Mouse (Mus musculus) ES-Bruce4 (cell line): ENCODE measurements at regions not wholly inside any gene's neighbourhood (a gene's known extent, or its start where the extent isn't known, plus 50 kb on each side); places are given as distances from the start of the nearest gene placed in this dataset.

ENCODE experiments used
- H3K27ac ChIP-seq: 2 replicates; pipeline ENCODE4 v1.5.1; 2012; ENCODE audit warnings: low read length, inconsistent platforms; ENCODE audit not compliant: insufficient read depth
- H3K27me3 ChIP-seq: 2 replicates; pipeline ENCODE4 v1.6.1; 2012; ENCODE audit warnings: mild to moderate bottlenecking, low read length, inconsistent platforms; ENCODE audit not compliant: control insufficient read depth, poor library complexity, insufficient read depth, severe bottlenecking
- H3K36me3 ChIP-seq: 2 replicates; pipeline ENCODE4 v1.6.1; 2012; ENCODE audit warnings: inconsistent platforms, mild to moderate bottlenecking, low read length, moderate library complexity; ENCODE audit not compliant: control insufficient read depth, poor library complexity, insufficient read depth, severe bottlenecking
- H3K4me1 ChIP-seq: one replicate; pipeline ENCODE4 v1.8.1; 2011; ENCODE audit warnings: low read length; ENCODE audit not compliant: control insufficient read depth, insufficient read depth
- H3K4me3 ChIP-seq: 2 replicates; pipeline ENCODE4 v1.5.1; 2011; ENCODE audit warnings: low read depth, mild to moderate bottlenecking, low read length
- H3K9ac ChIP-seq: 2 replicates; pipeline ENCODE4 v1.6.1; 2012; ENCODE audit warnings: low read depth, mild to moderate bottlenecking, inconsistent platforms; ENCODE audit not compliant: poor library complexity, severe bottlenecking
- H3K9me3 ChIP-seq: replicated peaks from 2 replicates; pipeline ENCODE4 v1.6.1; 2012; ENCODE audit warnings: mild to moderate bottlenecking, low read length, inconsistent platforms; ENCODE audit not compliant: control insufficient read depth, poor library complexity, insufficient read depth, severe bottlenecking
- CTCF ChIP-seq: IDR thresholded peaks from one replicate; pipeline ENCODE4 v1.8.1; 2011; ENCODE audit warnings: low read depth, low read length
- EP300 ChIP-seq: IDR thresholded peaks from 2 replicates; pipeline ENCODE4 v1.6.1; 2011; ENCODE audit warnings: low read depth, low read length; ENCODE audit not compliant: insufficient read depth
- POLR2A ChIP-seq: IDR thresholded peaks from one replicate; pipeline ENCODE4 v1.8.1; 2011; ENCODE audit warnings: low read length; ENCODE audit not compliant: insufficient read depth

DNA sequence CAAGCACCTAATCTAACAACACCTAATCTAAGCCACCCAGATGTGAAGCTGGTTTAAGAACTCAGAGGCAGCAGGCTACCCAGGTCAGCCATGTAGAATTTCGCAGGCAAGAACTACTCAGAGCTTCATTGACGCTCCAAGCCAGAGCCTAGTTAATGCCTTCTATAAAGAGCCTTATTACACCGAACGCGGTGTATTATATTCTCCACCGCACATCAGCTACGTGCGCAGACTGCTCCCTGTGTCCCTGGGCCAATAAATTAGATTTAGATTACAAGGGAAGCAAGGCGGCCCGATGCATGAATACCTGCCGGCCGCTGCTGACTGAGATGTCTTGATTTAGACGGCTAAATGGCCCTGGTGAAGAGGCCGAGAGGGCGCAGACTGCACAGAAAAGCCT, 84.7 kb upstream of the Stx16 start:
- Histone ChIP-seq H3K9ac (no peak overlapping the region), H3K9me3 (no peaks in the 10 kb centered on the region), H3K4me3 (no peak overlapping the region), H3K36me3 (no peaks in the 10 kb centered on the region), H3K27ac (no peak overlapping the region), H3K4me1 (no peaks in the 10 kb centered on the region), H3K27me3 (no peaks in the 10 kb centered on the region)
- TF ChIP-seq EP300 (no peak), CTCF (no peak), POLR2A (no peak)

DNA sequence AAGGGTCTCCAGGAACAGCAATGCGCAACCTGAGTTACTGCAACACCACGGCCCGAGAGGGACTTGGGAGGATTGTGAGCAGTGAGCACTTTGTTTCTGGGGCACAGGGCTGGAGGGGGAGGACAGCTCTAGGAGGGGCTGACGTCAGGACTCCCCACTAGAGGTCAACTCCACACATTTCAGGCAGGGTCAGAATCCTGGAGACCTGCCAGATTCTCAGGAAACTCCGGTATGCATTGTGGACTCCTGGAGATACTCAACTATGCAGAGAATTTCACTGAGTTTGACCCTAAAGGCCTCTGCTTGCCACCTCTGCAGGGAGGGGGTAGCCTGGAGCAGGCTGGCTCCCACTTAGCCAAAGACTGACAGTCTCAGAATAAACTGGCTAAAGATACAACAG, 84.1 kb upstream of the Stx16 start:
- Histone ChIP-seq H3K9me3 (no peaks in the 10 kb centered on the region), H3K4me3 (no peak overlapping the region), H3K27ac (no peak overlapping the region), H3K4me1 (no peaks in the 10 kb centered on the region), H3K27me3 (no peaks in the 10 kb centered on the region), H3K36me3 (no peaks in the 10 kb centered on the region), H3K9ac (no peak overlapping the region)
- TF ChIP-seq CTCF (no peak), POLR2A (no peak)

GRCm38 (mm10) chr2:173993431-173993955, 82.6 kb upstream of the Stx16 start:
- no peaks in the 10 kb centered on the region for H3K4me1 ChIP-seq
- no peak overlapping the region for H3K4me3 ChIP-seq
- no peaks in the 10 kb centered on the region for H3K9me3 ChIP-seq
- TF ChIP-seq POLR2A (no peak), CTCF (no peak), EP300 (no peak)
- H3K9ac ChIP-seq: no peak overlapping the region
- H3K27ac ChIP-seq: no peak overlapping the region
- H3K36me3 ChIP-seq: no peaks in the 10 kb centered on the region
- no peaks in the 10 kb centered on the region for H3K27me3 ChIP-seq

DNA sequence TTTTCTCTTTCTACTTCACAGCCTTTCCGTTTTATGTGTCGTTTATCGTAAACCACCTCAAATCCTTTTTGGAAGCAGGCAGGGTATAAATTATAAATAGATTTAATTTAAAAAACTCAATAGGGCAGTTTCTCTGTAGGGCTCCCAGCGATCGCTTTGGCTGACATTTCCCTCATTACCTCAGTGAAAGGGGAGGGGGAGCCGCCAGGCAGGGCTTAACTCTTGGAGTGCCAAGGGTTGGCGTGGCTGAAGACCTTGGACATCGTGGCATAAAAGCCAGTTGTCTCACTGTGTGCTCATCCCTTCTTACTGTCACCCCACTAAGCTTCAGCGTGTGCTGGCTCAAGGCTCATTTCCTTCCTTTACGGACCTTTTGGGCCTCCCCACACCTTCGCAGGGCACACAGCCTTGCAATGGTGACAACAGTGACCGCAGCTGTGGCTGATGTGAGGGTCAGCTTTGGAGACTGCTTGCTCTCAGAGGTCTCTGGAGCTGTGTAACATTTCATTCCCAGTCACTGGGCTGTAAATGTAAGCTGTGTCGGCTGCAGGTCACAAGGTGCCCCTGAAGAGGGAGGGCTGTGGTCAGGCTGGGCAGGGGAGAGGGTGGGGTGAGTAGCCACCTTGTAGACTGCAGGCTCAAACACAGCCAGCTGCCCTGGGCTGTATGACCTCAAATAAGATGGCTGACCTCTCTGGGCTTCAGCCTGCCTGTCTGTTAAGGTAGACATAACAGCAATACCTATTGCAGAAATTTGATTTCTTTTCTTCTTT, 81.6 kb upstream of the Stx16 start:
- no peak overlapping the region for H3K9ac ChIP-seq
- H3K27ac ChIP-seq: no peak overlapping the region
- no peaks in the 10 kb centered on the region for H3K4me1 ChIP-seq
- no peak overlapping the region for H3K4me3 ChIP-seq
- H3K27me3 ChIP-seq: no peaks in the 10 kb centered on the region
- H3K9me3 ChIP-seq: no peaks in the 10 kb centered on the region
- TF ChIP-seq CTCF: no peak
- TF ChIP-seq EP300: no peak
- no peaks in the 10 kb centered on the region for H3K36me3 ChIP-seq

DNA sequence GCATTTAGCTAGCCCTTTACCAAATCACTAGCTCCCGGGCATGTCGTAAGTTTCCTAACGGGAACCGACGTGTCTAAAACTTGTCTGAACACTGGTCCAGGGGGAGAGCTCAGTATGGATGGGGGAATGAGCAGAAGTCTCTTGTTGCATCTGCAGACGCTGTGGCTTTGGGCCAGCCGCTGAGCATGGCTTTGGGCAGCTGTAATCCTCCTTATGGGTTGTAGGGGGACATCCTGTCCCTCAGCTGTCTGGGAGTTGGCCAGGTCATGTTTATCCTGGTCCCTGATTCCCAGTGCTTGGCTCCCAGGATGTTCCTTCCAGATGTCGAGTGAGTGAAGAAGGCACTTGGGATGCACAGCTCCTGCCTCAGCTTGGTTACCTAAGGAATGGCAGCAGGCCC, 71.4 kb upstream of the Stx16 start:
- Histone ChIP-seq H3K4me1 (no peaks in the 10 kb centered on the region), H3K9me3 (no peaks in the 10 kb centered on the region), H3K27me3 (no peaks in the 10 kb centered on the region), H3K9ac (no peak overlapping the region), H3K36me3 (no peaks in the 10 kb centered on the region), H3K27ac (no peak overlapping the region), H3K4me3 (no peak overlapping the region)
- TF ChIP-seq EP300: no peak

GRCm38 (mm10) chr2:174007976-174008349, 68.1 kb upstream of the Stx16 start:
- TF ChIP-seq EP300 (no peak), CTCF (no peak), POLR2A (no peak)
- Histone ChIP-seq H3K4me1 (no peaks in the 10 kb centered on the region), H3K4me3 (no peak overlapping the region), H3K9me3 (no peaks in the 10 kb centered on the region), H3K36me3 (no peaks in the 10 kb centered on the region), H3K9ac (no peak overlapping the region), H3K27ac (no peak overlapping the region), H3K27me3 (no peaks in the 10 kb centered on the region)
